Mouse (Mus musculus) spleen, adult 2 months (tissue): ENCODE measurements around the gene Tia1. TPM values are rescaled to one million over a fixed set of nuclear protein-coding genes. Genes with fewer than 3 reads are reported as not detected.

ENCODE experiments used
- DNase-seq, 2 experiments: peaks; one replicate each; pipeline versions ENCODE4 v3.0.0 to v3.0.0-alpha.2; 2012 to 2021; ENCODE audit warnings: low spot score in 2 of 2, low read depth in 1 of 2
- H3K27ac ChIP-seq: fragments of 200-500 bp; 2 replicates; pipeline ENCODE4 v1.5.1; 2012; ENCODE audit warnings: low read length, inconsistent platforms; ENCODE audit not compliant: insufficient read depth
- H3K27me3 ChIP-seq: fragments of 200-500 bp; 2 replicates; pipeline ENCODE4 v1.6.1; 2012; ENCODE audit warnings: mild to moderate bottlenecking, moderate library complexity, low read length, inconsistent platforms; ENCODE audit not compliant: control insufficient read depth, insufficient read depth
- H3K36me3 ChIP-seq: fragments of 200-500 bp; 2 replicates; pipeline ENCODE4 v1.6.1; 2012; ENCODE audit warnings: mild to moderate bottlenecking, low read length, inconsistent platforms; ENCODE audit not compliant: control insufficient read depth, insufficient read depth
- H3K4me1 ChIP-seq: fragments of 200-500 bp; 2 replicates; pipeline ENCODE4 v1.6.1; 2011; ENCODE audit warnings: inconsistent platforms; ENCODE audit not compliant: control insufficient read depth, insufficient read depth, insufficient read length
- H3K4me3 ChIP-seq: fragments of 200-500 bp; 2 replicates; pipeline ENCODE4 v1.5.1; 2011; ENCODE audit warnings: mild to moderate bottlenecking, inconsistent platforms; ENCODE audit not compliant: insufficient read depth, insufficient read length; ENCODE audit errors: extremely low read depth
- CTCF ChIP-seq: fragments of 200-500 bp; IDR thresholded peaks from 2 replicates; pipeline ENCODE4 v1.5.1; 2011; ENCODE audit warnings: mild to moderate bottlenecking, inconsistent platforms; ENCODE audit not compliant: insufficient read depth, insufficient read length, insufficient replicate concordance; ENCODE audit errors: extremely low read depth
- POLR2A ChIP-seq: fragments of 200-500 bp; IDR thresholded peaks from 2 replicates; pipeline ENCODE4 v1.6.1; 2011; ENCODE audit warnings: low read depth, low read length, inconsistent platforms
- WGBS: fragments of 180-500 bp; shearing (Covaris S2); methylation state at CpG from one replicate; pipeline ENCODE4 v1.1.7; 2018; 5-methylcytosine and 5-hydroxymethylcytosine counted together
- polyA plus RNA-seq: library from polyadenylated mRNA; depleted of rRNA; stranded (reverse); fragments of >200 nt; gene quantifications from 2 replicates; pipeline ENCODE4 v1.2.3, GENCODE M21; 2012

Tia1 gene
- polyA plus RNA-seq, 1 experiment, result 15.4 TPM

DNA sequence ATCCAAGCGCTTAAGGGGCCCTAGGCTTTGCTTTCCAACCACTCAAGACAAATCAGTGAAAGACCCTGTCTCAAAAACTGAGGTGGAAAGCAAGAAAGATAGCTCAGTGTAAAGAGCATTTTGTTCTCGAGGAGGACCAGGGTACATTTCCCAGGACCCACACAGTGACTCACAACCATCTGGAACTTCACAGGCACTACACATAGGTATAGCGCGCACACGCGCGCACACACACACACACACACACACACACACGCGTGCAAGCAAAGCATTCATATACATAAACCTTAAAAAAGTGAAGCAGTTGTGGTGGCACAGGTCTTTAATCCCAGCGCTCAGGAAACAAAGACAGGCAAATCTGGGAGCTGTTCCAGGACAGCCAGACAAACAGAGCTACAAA, 37.6 kb downstream of the Tia1 start:
- no peak overlapping the region for H3K27ac ChIP-seq
- no peak for TF ChIP-seq POLR2A
- TF ChIP-seq CTCF, result no peak
- WGBS, result 97% methylated on average over 10 of the region's 10 CpGs

DNA sequence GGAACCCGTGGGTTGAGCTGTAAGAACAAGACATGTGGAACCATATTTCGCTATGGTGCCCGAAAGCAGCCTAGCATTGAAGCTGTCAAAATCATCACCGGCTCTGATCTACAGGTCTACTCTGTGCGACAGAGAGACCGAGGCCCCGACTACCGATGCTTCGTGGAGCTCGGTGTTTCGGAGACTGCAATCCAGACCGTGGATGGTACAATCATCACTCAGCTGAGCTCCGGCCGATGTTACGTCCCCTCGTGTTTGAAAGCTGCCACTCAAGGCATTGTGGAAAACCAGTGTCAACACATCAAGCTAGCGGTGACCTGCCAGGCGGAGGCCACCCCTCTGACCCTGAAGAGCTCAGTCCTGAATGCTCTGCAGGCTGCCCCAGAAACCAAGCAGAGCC, 41.5 kb downstream of the Tia1 start:
- no peak for DNase-seq
- WGBS, result 93% methylated on average over 18 of the region's 18 CpGs
- H3K4me3 ChIP-seq, result no peak overlapping the region
- H3K36me3 ChIP-seq, result peaks cover 19% of the 10 kb centered on the region
- no peaks in the 10 kb centered on the region for H3K27me3 ChIP-seq
- H3K27ac ChIP-seq, result no peak overlapping the region
- TF ChIP-seq POLR2A (no peak), CTCF (no peak)
- no peaks in the 10 kb centered on the region for H3K4me1 ChIP-seq

More for the DNA sequence above, 37.6 kb downstream of the Tia1 start:
- peaks cover 14% of the 10 kb centered on the region for H3K36me3 ChIP-seq
- no peak overlapping the region for H3K4me3 ChIP-seq
- H3K27me3 ChIP-seq, result no peaks in the 10 kb centered on the region
- no peak for DNase-seq
- H3K4me1 ChIP-seq, result no peaks in the 10 kb centered on the region

GRCm38 (mm10) chr6:86446927-86447568, 43.0 kb downstream of the Tia1 start:
- TF ChIP-seq CTCF, result no peak
- no peak for TF ChIP-seq POLR2A
- Histone ChIP-seq H3K4me1 (no peaks in the 10 kb centered on the region), H3K36me3 (peaks cover 22% of the 10 kb centered on the region), H3K4me3 (no peak overlapping the region), H3K27ac (no peak overlapping the region), H3K27me3 (no peaks in the 10 kb centered on the region)
- no peak for DNase-seq
- WGBS, result 16% methylated on average over 1 of the region's 1 CpGs

DNA sequence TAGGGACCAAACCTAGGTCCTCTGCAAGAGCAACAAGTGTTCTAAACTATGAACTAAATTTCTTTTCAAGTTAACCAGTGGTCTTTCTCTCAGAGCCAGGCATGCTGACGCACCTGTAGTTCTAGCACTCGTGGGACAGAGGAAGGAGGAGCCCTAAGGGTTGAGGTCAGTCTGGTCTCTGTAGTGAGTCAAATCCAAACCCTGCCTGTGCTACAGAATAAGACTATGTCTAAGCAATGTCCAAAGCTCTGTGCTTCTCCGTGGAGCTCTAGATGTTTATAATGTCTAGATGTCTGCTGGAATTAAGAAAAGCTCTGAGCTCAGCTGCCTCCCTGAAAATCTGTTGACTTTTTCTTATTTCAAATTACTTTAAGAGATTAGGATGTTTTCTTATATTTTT, 52.7 kb downstream of the Tia1 start:
- TF ChIP-seq POLR2A, result no peak
- TF ChIP-seq CTCF, result no peak
- 93% methylated on average over 3 of the region's 3 CpGs for WGBS

DNA sequence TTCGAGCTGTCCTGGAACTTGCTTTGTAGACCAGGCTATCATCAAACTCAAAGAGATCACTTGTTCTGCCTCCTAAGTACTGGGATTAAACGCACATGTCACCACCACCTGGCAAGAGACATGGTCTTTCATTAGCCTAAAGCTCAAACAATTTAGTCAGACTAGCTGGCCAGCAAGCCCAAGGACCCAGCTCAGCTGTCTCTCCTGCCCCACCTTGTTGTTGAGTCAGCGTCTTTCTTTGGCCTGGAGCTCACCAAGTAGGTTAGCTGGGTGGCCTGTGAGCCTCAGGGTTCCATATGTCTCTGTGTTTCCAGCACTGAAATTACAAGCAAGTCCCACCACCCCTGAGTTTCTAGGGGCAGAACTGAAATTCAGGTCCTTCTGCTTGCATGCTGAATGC, 59.1 kb downstream of the Tia1 start:
- Histone ChIP-seq H3K4me3 (no peak overlapping the region), H3K27ac (no peak overlapping the region), H3K36me3 (peaks cover 14% of the 10 kb centered on the region), H3K27me3 (no peaks in the 10 kb centered on the region), H3K4me1 (no peaks in the 10 kb centered on the region)
- no peak for TF ChIP-seq CTCF
- no peak for TF ChIP-seq POLR2A
- 95% methylated on average over 3 of the region's 3 CpGs for WGBS
- DNase-seq, result no peak

More for the DNA sequence above, 52.7 kb downstream of the Tia1 start:
- no peak for DNase-seq
- no peak overlapping the region for H3K27ac ChIP-seq
- no peak overlapping the region for H3K4me3 ChIP-seq
- no peaks in the 10 kb centered on the region for H3K4me1 ChIP-seq
- peaks cover 30% of the 10 kb centered on the region for H3K36me3 ChIP-seq
- no peaks in the 10 kb centered on the region for H3K27me3 ChIP-seq

- no peak for TF ChIP-seq CTCF
- Histone ChIP-seq H3K27me3 (no peaks in the 10 kb centered on the region), H3K4me1 (peaks cover 9% of the 10 kb centered on the region), H3K4me3 (0 out of 2 replicates have a peak overlapping the region, but pooled peaks have one; percentile 62), H3K36me3 (peaks cover 6% of the 10 kb centered on the region), H3K27ac (no peak overlapping the region; the same call in 1 of the 2 replicates)
- no peak for DNase-seq
- WGBS, result 78% methylated on average over 3 of the region's 3 CpGs
Measured at GRCm38 (mm10) chr6:86471317-86471716, 67.3 kb downstream of the Tia1 start.

DNA sequence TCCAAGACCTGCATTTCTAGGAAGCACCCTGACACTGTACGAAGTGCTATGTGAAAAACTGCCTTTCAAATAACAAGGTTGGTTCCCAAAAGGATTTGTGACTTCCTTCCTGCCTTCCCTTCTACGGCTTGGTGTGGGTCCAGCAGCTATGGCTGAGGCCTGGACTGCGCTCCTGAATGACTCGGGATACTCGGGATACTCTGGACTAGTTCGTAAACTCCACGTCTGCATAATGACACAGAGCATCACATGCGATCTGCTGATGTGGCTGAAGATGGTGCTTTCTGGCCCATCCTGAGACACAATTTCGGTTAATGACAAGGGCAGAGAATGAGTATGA, 67.7 kb downstream of the Tia1 start:
- Histone ChIP-seq H3K4me1 (peaks cover 9% of the 10 kb centered on the region), H3K36me3 (peaks cover 6% of the 10 kb centered on the region), H3K27me3 (no peaks in the 10 kb centered on the region), H3K4me3 (peak overlapping the region; percentile 62), H3K27ac (peak overlapping the region; percentile 87)
- TF ChIP-seq POLR2A (no peak), CTCF (no peak)
- 5% methylated on average over 9 of the region's 9 CpGs for WGBS
- no peak for DNase-seq
